Mouse (Mus musculus): ENCODE measurements around the gene Tapbpl. TPM values are rescaled to one million over a fixed set of nuclear protein-coding genes. Genes with fewer than 3 reads are reported as not detected.

Gene Tapbpl
- polyA plus RNA-seq, 1 experiment from 2014 or later: 3.9 TPM

GRCm38 (mm10) chr6:125260006-125260555 is 28.4 kb upstream of the Tapbpl start:
- ATAC-seq (replicated peaks; ENCODE audit: insufficient number of reproducible peaks, insufficient read depth, low FRiP score, low read depth): no peak
- Histone ChIP-seq H3K36me3 (no peaks in the 10 kb centered on the region), H3K27me3 (no peaks in the 10 kb centered on the region), H3K9ac (no peak overlapping the region), H3K27ac (no peak overlapping the region), H3K9me3 (replicated peaks) (no peaks in the 10 kb centered on the region), H3K4me2 (no peak overlapping the region), H3K4me3 (no peak overlapping the region), H3K4me1 (replicated peaks) (no peaks in the 10 kb centered on the region)
- WGBS: 70% methylated on average over 10 of the region's 10 CpGs

GRCm38 (mm10) chr6:125256222-125256966 is 24.7 kb upstream of the Tapbpl start:
- no peak overlapping the region for H3K9ac ChIP-seq
- H3K9me3 ChIP-seq (replicated peaks): no peaks in the 10 kb centered on the region
- H3K36me3 ChIP-seq: no peaks in the 10 kb centered on the region
- H3K4me1 ChIP-seq (replicated peaks): no peaks in the 10 kb centered on the region
- H3K4me2 ChIP-seq: no peak overlapping the region
- no peak overlapping the region for H3K4me3 ChIP-seq
- no peak for ATAC-seq (replicated peaks; ENCODE audit: insufficient number of reproducible peaks, insufficient read depth, low FRiP score, low read depth)
- H3K27ac ChIP-seq: no peak overlapping the region
- 62% methylated on average over 8 of the region's 8 CpGs for WGBS
- no peaks in the 10 kb centered on the region for H3K27me3 ChIP-seq

DNA sequence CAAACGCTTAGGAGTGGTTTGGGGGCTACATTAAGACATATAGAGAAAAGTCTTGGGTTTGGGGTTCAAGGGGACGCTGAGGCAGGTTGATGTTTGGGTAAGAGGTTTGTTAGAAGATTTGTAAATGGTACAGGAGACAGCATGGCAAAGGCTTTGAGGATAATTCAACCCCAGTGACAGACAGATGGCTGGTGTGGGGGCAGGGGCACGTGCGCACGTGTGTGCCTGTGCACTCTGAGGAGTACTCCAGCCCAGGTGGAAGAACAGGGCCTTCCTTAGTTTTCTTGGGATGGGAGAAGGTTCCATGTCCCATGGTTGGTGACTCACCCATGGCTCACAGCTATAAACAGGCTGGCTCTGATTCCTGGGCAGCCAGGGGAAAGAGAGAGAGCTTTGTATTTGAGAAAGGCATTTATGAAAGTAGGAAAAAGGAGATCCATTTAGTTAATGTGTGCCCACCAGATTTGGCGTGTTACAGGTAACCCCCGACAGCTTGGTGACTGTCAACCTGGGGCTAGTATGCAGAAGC is 23.9 kb upstream of the Tapbpl start:
- Histone ChIP-seq H3K27ac (no peak overlapping the region), H3K9ac (no peak overlapping the region), H3K4me1 (replicated peaks) (no peaks in the 10 kb centered on the region), H3K4me2 (no peak overlapping the region), H3K9me3 (replicated peaks) (no peaks in the 10 kb centered on the region), H3K36me3 (no peaks in the 10 kb centered on the region), H3K27me3 (no peaks in the 10 kb centered on the region), H3K4me3 (no peak overlapping the region)
- 82% methylated on average over 7 of the region's 7 CpGs for WGBS
- ATAC-seq (replicated peaks; ENCODE audit: insufficient number of reproducible peaks, insufficient read depth, low FRiP score, low read depth): no peak

GRCm38 (mm10) chr6:125253863-125254715 is 22.4 kb upstream of the Tapbpl start:
- Histone ChIP-seq H3K4me1 (replicated peaks) (no peaks in the 10 kb centered on the region), H3K27me3 (no peaks in the 10 kb centered on the region), H3K9ac (no peak overlapping the region), H3K27ac (no peak overlapping the region), H3K4me3 (no peak overlapping the region), H3K9me3 (replicated peaks) (no peaks in the 10 kb centered on the region), H3K4me2 (no peak overlapping the region), H3K36me3 (no peaks in the 10 kb centered on the region)
- 70% methylated on average over 14 of the region's 14 CpGs for WGBS
- no peak for ATAC-seq (replicated peaks; ENCODE audit: insufficient number of reproducible peaks, insufficient read depth, low FRiP score, low read depth)

- Histone ChIP-seq H3K9me3 (replicated peaks) (no peaks in the 10 kb centered on the region), H3K4me1 (replicated peaks) (no peaks in the 10 kb centered on the region), H3K36me3 (no peaks in the 10 kb centered on the region), H3K27ac (no peak overlapping the region), H3K9ac (no peak overlapping the region), H3K4me2 (no peak overlapping the region), H3K4me3 (no peak overlapping the region), H3K27me3 (no peaks in the 10 kb centered on the region)
- WGBS: 78% methylated on average over 8 of the region's 8 CpGs
- ATAC-seq (replicated peaks; ENCODE audit: insufficient number of reproducible peaks, insufficient read depth, low FRiP score, low read depth): no peak
Observed at GRCm38 (mm10) chr6:125252711-125253110, 21.1 kb upstream of the Tapbpl start.

- 72% methylated on average over 3 of the region's 3 CpGs for WGBS
- no peak overlapping the region for H3K27ac ChIP-seq
- ATAC-seq (replicated peaks; ENCODE audit: insufficient number of reproducible peaks, insufficient read depth, low FRiP score, low read depth): no peak
- H3K4me3 ChIP-seq: no peak overlapping the region
- no peaks in the 10 kb centered on the region for H3K9me3 ChIP-seq (replicated peaks)
- no peaks in the 10 kb centered on the region for H3K4me1 ChIP-seq (replicated peaks)
- H3K36me3 ChIP-seq: no peaks in the 10 kb centered on the region
- no peak overlapping the region for H3K9ac ChIP-seq
- H3K4me2 ChIP-seq: no peak overlapping the region
- no peaks in the 10 kb centered on the region for H3K27me3 ChIP-seq
Observed at GRCm38 (mm10) chr6:125252285-125252684, 20.6 kb upstream of the Tapbpl start.

- Histone ChIP-seq H3K4me2 (no peak overlapping the region), H3K27me3 (no peaks in the 10 kb centered on the region), H3K36me3 (no peaks in the 10 kb centered on the region), H3K4me3 (no peak overlapping the region), H3K4me1 (replicated peaks) (no peaks in the 10 kb centered on the region), H3K9me3 (replicated peaks) (no peaks in the 10 kb centered on the region), H3K27ac (no peak overlapping the region), H3K9ac (no peak overlapping the region)
- no peak for ATAC-seq (replicated peaks; ENCODE audit: insufficient number of reproducible peaks, insufficient read depth, low FRiP score, low read depth)
- WGBS: 43% methylated on average over 1 of the region's 1 CpGs
Observed at GRCm38 (mm10) chr6:125244551-125244950, 12.9 kb upstream of the Tapbpl start.

- Histone ChIP-seq H3K9ac (no peak overlapping the region), H3K4me2 (no peak overlapping the region), H3K36me3 (no peaks in the 10 kb centered on the region), H3K4me3 (no peak overlapping the region), H3K9me3 (replicated peaks) (no peaks in the 10 kb centered on the region), H3K27me3 (no peaks in the 10 kb centered on the region), H3K27ac (no peak overlapping the region), H3K4me1 (replicated peaks) (no peaks in the 10 kb centered on the region)
- WGBS: 73% methylated on average over 8 of the region's 8 CpGs
- ATAC-seq (replicated peaks; ENCODE audit: insufficient number of reproducible peaks, insufficient read depth, low FRiP score, low read depth): no peak; the same call in 1 of the 2 replicates
Observed at GRCm38 (mm10) chr6:125241566-125241965, 9.9 kb upstream of the Tapbpl start.

DNA sequence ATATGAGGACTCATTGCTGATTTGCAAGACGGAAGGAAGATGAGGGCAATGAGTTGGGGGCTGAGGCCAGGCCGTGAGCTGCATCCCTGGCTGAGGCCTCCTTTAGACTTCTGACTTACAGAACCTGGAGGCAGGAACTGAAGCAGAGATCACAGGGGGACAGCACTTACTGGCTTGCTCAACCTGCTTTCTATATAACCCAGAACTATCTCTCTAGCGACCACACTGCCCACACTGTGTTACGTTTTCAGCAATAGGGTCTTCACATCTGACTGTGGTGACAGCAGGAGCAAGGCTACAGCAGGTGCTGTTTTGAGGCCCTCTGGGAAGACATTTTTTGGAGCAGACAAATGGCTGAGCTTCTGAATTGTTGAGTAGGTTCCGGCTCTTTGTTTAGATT is 9.0 kb upstream of the Tapbpl start:
- Histone ChIP-seq H3K27ac (no peak overlapping the region), H3K9ac (no peak overlapping the region), H3K27me3 (no peaks in the 10 kb centered on the region), H3K36me3 (no peaks in the 10 kb centered on the region), H3K9me3 (replicated peaks) (no peaks in the 10 kb centered on the region), H3K4me2 (no peak overlapping the region), H3K4me3 (no peak overlapping the region), H3K4me1 (replicated peaks) (no peaks in the 10 kb centered on the region)
- ATAC-seq (replicated peaks; ENCODE audit: insufficient number of reproducible peaks, insufficient read depth, low FRiP score, low read depth): no peak
- WGBS: 67% methylated on average over 5 of the region's 5 CpGs

DNA sequence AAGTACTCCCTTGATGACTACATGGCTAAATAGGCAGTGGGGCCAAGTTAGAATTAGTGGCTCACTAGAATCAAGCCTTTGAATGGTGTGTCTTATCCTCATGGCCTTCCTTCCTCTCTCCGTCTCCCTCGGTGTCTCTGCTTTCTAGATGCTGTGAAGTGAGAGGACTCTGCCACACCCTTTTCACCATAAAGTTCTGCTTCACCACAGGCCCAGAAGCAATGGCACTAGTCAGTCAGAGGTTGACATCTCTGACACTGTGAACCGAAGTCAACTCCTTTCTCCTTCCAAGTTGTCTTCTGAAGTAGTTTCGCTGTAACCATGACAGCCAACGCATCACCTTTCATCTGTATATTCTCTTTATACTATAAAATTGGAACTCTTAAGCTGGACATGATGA is 7.9 kb upstream of the Tapbpl start:
- no peaks in the 10 kb centered on the region for H3K9me3 ChIP-seq (replicated peaks)
- no peak for ATAC-seq (replicated peaks; ENCODE audit: insufficient number of reproducible peaks, insufficient read depth, low FRiP score, low read depth)
- no peak overlapping the region for H3K9ac ChIP-seq
- no peaks in the 10 kb centered on the region for H3K36me3 ChIP-seq
- no peaks in the 10 kb centered on the region for H3K27me3 ChIP-seq
- H3K4me1 ChIP-seq (replicated peaks): peaks cover 1% of the 10 kb centered on the region; the same call in 1 of the 2 replicates
- no peak overlapping the region for H3K4me2 ChIP-seq
- H3K4me3 ChIP-seq: no peak overlapping the region
- WGBS: 88% methylated on average over 5 of the region's 5 CpGs
- H3K27ac ChIP-seq: no peak overlapping the region

DNA sequence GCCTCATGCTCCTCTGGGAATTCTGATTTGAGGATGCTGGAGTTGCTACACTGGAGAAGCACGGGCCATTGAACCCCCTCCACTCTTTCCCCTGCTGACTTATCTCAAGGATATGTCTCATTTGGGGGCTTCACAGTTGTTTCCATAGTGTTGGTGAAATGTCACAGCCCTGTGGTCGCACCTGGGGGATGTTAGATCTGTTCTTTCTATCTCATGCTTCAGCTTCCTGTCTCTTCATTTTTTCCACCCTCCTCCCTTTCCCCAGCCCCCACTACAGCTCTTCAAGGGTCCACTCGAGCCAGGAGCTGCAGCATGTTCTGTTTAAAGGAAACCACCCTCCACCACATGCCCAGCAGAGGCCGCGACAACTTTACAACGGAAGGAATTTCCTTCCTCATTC is 6.7 kb upstream of the Tapbpl start:
- H3K4me1 ChIP-seq (replicated peaks): peaks cover 13% of the 10 kb centered on the region
- ATAC-seq (replicated peaks; ENCODE audit: insufficient number of reproducible peaks, insufficient read depth, low FRiP score, low read depth): no peak
- H3K9ac ChIP-seq: no peak overlapping the region
- no peak overlapping the region for H3K27ac ChIP-seq
- H3K4me2 ChIP-seq: no peak overlapping the region
- 41% methylated on average over 6 of the region's 6 CpGs for WGBS
- no peaks in the 10 kb centered on the region for H3K9me3 ChIP-seq (replicated peaks)
- H3K27me3 ChIP-seq: no peaks in the 10 kb centered on the region
- H3K36me3 ChIP-seq: no peaks in the 10 kb centered on the region
- no peak overlapping the region for H3K4me3 ChIP-seq
